Mouse (Mus musculus) liver, adult 2 months (tissue): ENCODE measurements around the gene Cpne9. TPM values are rescaled to one million over a fixed set of nuclear protein-coding genes. Genes with fewer than 3 reads are reported as not detected.

Experiments
- DNase-seq: peaks from one replicate; pipeline ENCODE4 v3.0.0-alpha.2; 2011; ENCODE audit warnings: low read depth, low spot score; ENCODE audit errors: extremely low read depth
- H3K27ac ChIP-seq: fragments of 200-500 bp; replicated peaks from 2 replicates; pipeline ENCODE4 v1.5.1; 2012; ENCODE audit warnings: low read depth, mild to moderate bottlenecking, control low read depth, inconsistent platforms, low read length; ENCODE audit not compliant: insufficient read depth
- H3K27me3 ChIP-seq: fragments of 200-500 bp; 2 replicates; pipeline ENCODE4 v1.6.1; 2012; ENCODE audit warnings: mild to moderate bottlenecking, moderate library complexity, low read length, inconsistent platforms; ENCODE audit not compliant: control insufficient read depth, insufficient read depth
- H3K36me3 ChIP-seq: fragments of 200-500 bp; 2 replicates; pipeline ENCODE4 v1.6.1; 2012; ENCODE audit warnings: low read length, inconsistent platforms; ENCODE audit not compliant: control insufficient read depth, insufficient read depth
- H3K4me1 ChIP-seq: fragments of 200-500 bp; 2 replicates; pipeline ENCODE4 v1.6.1; 2011; ENCODE audit warnings: low read length; ENCODE audit not compliant: control insufficient read depth, insufficient read depth
- H3K4me3 ChIP-seq: fragments of 200-500 bp; 2 replicates; pipeline ENCODE4 v1.5.1; 2011; ENCODE audit warnings: low read depth, mild to moderate bottlenecking, control low read depth, low read length, moderate library complexity; ENCODE audit not compliant: insufficient read depth
- H3K79me2 ChIP-seq: fragments of 200-500 bp; 2 replicates; pipeline ENCODE4 v1.6.1; 2012; ENCODE audit warnings: inconsistent platforms, mild to moderate bottlenecking, low read length, moderate library complexity; ENCODE audit not compliant: control insufficient read depth, insufficient read depth
- H3K9ac ChIP-seq: fragments of 200-500 bp; 2 replicates; pipeline ENCODE4 v1.6.1; 2012; ENCODE audit warnings: low read depth, mild to moderate bottlenecking, control low read depth, inconsistent platforms, low read length
- CTCF ChIP-seq: fragments of 200-500 bp; IDR thresholded peaks from 2 replicates; pipeline ENCODE4 v1.5.1; 2011; ENCODE audit warnings: low read depth, low read length, control low read depth
- POLR2A ChIP-seq: fragments of 200-500 bp; IDR thresholded peaks from 2 replicates; pipeline ENCODE4 v1.6.1; 2011; ENCODE audit warnings: low read length, control low read depth; ENCODE audit not compliant: insufficient read depth; ENCODE audit errors: extremely low read depth
- WGBS: fragments of 180-500 bp; shearing (Covaris S2); methylation state at CpG from one replicate; pipeline ENCODE4 v1.1.7; 2018; 5-methylcytosine and 5-hydroxymethylcytosine counted together
- polyA plus RNA-seq: library from polyadenylated mRNA; depleted of rRNA; stranded (reverse); fragments of >200 nt; gene quantifications from 2 replicates; pipeline ENCODE4 v1.2.3, GENCODE M21; 2012
- total RNA-seq: library from RNA; depleted of rRNA; stranded (reverse); fragments of >200 nt; gene quantifications from 2 replicates; pipeline ENCODE4 v1.2.3, GENCODE M21; 2014

The Cpne9 gene
- total and polyA plus RNA-seq, 2 experiments: not detected

GRCm38 (mm10) chr6:113264429-113264828 lies 17.7 kb upstream of the Cpne9 start:
- Histone ChIP-seq H3K4me1 (no peaks in the 10 kb centered on the region), H3K36me3 (peaks cover 46% of the 10 kb centered on the region), H3K79me2 (no peaks in the 10 kb centered on the region), H3K9ac (no peak overlapping the region), H3K4me3 (no peak overlapping the region), H3K27ac (no peak overlapping the region), H3K27me3 (no peaks in the 10 kb centered on the region)
- WGBS: 91% methylated on average over 8 of the region's 8 CpGs
- TF ChIP-seq CTCF: no peak
- no peak for TF ChIP-seq POLR2A
- no peak for DNase-seq

GRCm38 (mm10) chr6:113266996-113267655 lies 15.0 kb upstream of the Cpne9 start:
- WGBS: 92% methylated on average over 7 of the region's 7 CpGs
- Histone ChIP-seq H3K27ac (no peak overlapping the region), H3K4me1 (no peaks in the 10 kb centered on the region), H3K27me3 (no peaks in the 10 kb centered on the region), H3K36me3 (peaks cover 53% of the 10 kb centered on the region), H3K79me2 (no peaks in the 10 kb centered on the region), H3K9ac (no peak overlapping the region), H3K4me3 (no peak overlapping the region)
- TF ChIP-seq POLR2A: no peak
- no peak for TF ChIP-seq CTCF
- no peak for DNase-seq

DNA sequence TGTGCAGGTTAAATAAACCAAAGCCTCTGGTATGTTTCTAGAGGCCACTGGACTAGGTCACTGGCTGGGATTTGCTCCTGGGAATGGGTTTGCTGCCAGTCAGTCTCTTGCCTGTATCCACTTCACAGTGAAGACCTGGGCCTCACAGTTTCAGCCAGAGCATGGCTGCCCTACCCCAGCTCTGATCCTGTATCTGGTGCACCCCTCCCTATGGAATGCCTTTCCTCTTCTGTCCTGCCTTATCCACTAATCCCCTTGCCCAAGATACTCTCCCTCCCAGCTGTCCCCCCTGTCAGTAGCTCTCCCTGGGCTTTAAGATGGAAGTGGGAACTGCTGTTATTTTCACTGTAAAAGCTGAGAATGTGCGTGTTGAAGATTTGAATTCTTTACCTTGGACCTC lies 14.1 kb upstream of the Cpne9 start:
- Histone ChIP-seq H3K4me3 (no peak overlapping the region), H3K79me2 (no peaks in the 10 kb centered on the region), H3K4me1 (no peaks in the 10 kb centered on the region), H3K9ac (no peak overlapping the region), H3K27ac (no peak overlapping the region), H3K27me3 (no peaks in the 10 kb centered on the region), H3K36me3 (peaks cover 57% of the 10 kb centered on the region)
- no peak for DNase-seq
- 97% methylated on average over 1 of the region's 1 CpGs for WGBS
- TF ChIP-seq CTCF: no peak
- TF ChIP-seq POLR2A: no peak

DNA sequence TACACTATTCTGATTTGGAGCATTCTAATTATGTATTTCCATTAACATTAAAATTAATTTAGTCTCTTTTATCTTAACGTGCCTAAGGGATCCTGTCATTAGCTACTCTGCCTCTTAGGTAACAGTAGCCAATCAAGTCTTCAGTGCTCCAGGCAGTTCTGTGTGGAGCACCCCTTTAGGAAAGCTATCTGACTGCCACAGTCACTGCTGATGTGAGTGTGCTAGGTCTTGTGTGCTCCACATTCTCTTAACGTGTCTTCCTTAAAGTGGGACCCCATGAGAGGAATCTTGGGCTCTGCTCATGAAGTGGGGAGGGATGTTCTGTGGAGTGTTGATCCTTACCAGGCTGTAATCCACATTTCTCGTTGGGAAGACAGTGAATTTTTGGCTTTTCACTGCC lies 9.7 kb upstream of the Cpne9 start:
- TF ChIP-seq CTCF: no peak
- no peak for TF ChIP-seq POLR2A
- WGBS: 83% methylated on average over 3 of the region's 3 CpGs
- peaks cover 50% of the 10 kb centered on the region for H3K36me3 ChIP-seq

GRCm38 (mm10) chr6:113276846-113277245 lies 5.3 kb upstream of the Cpne9 start:
- DNase-seq: no peak
- WGBS: 74% methylated on average over 4 of the region's 4 CpGs
- Histone ChIP-seq H3K27ac (no peak overlapping the region), H3K4me1 (no peaks in the 10 kb centered on the region), H3K4me3 (no peak overlapping the region), H3K27me3 (no peaks in the 10 kb centered on the region), H3K79me2 (no peaks in the 10 kb centered on the region), H3K9ac (no peak overlapping the region), H3K36me3 (peaks cover 27% of the 10 kb centered on the region)
- TF ChIP-seq POLR2A: no peak
- no peak for TF ChIP-seq CTCF

More for the DNA sequence above, 9.7 kb upstream of the Cpne9 start:
- H3K9ac ChIP-seq: no peak overlapping the region
- no peaks in the 10 kb centered on the region for H3K79me2 ChIP-seq
- H3K27ac ChIP-seq: no peak overlapping the region
- no peaks in the 10 kb centered on the region for H3K27me3 ChIP-seq
- no peak for DNase-seq
- no peaks in the 10 kb centered on the region for H3K4me1 ChIP-seq
- no peak overlapping the region for H3K4me3 ChIP-seq

- Histone ChIP-seq H3K4me3 (no peak overlapping the region), H3K9ac (no peak overlapping the region), H3K4me1 (no peaks in the 10 kb centered on the region), H3K79me2 (no peaks in the 10 kb centered on the region), H3K27me3 (peaks cover 7% of the 10 kb centered on the region; the same call in 1 of the 2 replicates), H3K27ac (no peak overlapping the region), H3K36me3 (peaks cover 6% of the 10 kb centered on the region)
- 62% methylated on average over 6 of the region's 6 CpGs for WGBS
- TF ChIP-seq POLR2A (no peak), CTCF (no peak)
- DNase-seq: no peak
Observed at GRCm38 (mm10) chr6:113281676-113282075, 431 bp upstream of the Cpne9 start.
